Mouse (Mus musculus) layer of hippocampus, adult 2 months (tissue): ENCODE measurements around the gene Fhad1. TPM values are rescaled to one million over a fixed set of nuclear protein-coding genes. Genes with fewer than 3 reads are reported as not detected.

Source experiments
- DNase-seq, 2 experiments: peaks; one replicate each; pipeline ENCODE4 v3.0.0; 2022; ENCODE audit warnings: low spot score in 2 of 2
- H3K27ac ChIP-seq: fragments of 200-600 bp; 2 replicates; pipeline ENCODE4 v1.8.1; 2022
- H3K4me3 ChIP-seq: fragments of 200-600 bp; 2 replicates; pipeline ENCODE4 v1.8.1; 2022; ENCODE audit warnings: mild to moderate bottlenecking
- CTCF ChIP-seq: fragments of 200-600 bp; conservative IDR thresholded peaks from 2 replicates; pipeline ENCODE4 v1.8.1; 2022; ENCODE audit warnings: antibody characterized with exemption, mild to moderate bottlenecking, moderate library complexity
- total RNA-seq, 2 experiments: library from RNA; stranded (reverse); gene quantifications; 2 replicates each; pipeline ENCODE4 v1.2.3; 2021

Fhad1 gene
- total RNA-seq, 2 experiments from 2014 or later = 8.8 to 13.0 TPM

GRCm38 (mm10) chr4:141957740-141958139 is 57.1 kb downstream of the Fhad1 start:
- DNase-seq = peak in 1 of 2 experiments; percentile 10
- no peak overlapping the region for H3K4me3 ChIP-seq
- H3K27ac ChIP-seq = no peak overlapping the region
- TF ChIP-seq CTCF = no peak

- Histone ChIP-seq H3K27ac (no peak overlapping the region), H3K4me3 (no peak overlapping the region)
- DNase-seq = peak in 1 of 2 experiments; percentile 4
- no peak for TF ChIP-seq CTCF
Observed at GRCm38 (mm10) chr4:141956931-141957330, 58.0 kb downstream of the Fhad1 start.

- Histone ChIP-seq H3K27ac (no peak overlapping the region), H3K4me3 (no peak overlapping the region)
- TF ChIP-seq CTCF = no peak
- peak; percentile 10 to 38 for DNase-seq
Observed at GRCm38 (mm10) chr4:141954770-141955720, 59.8 kb downstream of the Fhad1 start.

GRCm38 (mm10) chr4:141953859-141954258 is 61.0 kb downstream of the Fhad1 start:
- Histone ChIP-seq H3K4me3 (no peak overlapping the region), H3K27ac (no peak overlapping the region)
- DNase-seq = peak in 1 of 2 experiments; percentile 7
- TF ChIP-seq CTCF = no peak

GRCm38 (mm10) chr4:141953291-141953690 is 61.6 kb downstream of the Fhad1 start:
- no peak for TF ChIP-seq CTCF
- Histone ChIP-seq H3K27ac (peak overlapping the region; percentile 78; the same call in 1 of the 2 replicates), H3K4me3 (no peak overlapping the region)
- DNase-seq = peak in 1 of 2 experiments; percentile 6

GRCm38 (mm10) chr4:141952824-141953223 is 62.1 kb downstream of the Fhad1 start:
- TF ChIP-seq CTCF = no peak
- H3K27ac ChIP-seq = peak overlapping the region; percentile 78; the same call in 1 of the 2 replicates
- H3K4me3 ChIP-seq = no peak overlapping the region
- DNase-seq = peak in 1 of 2 experiments; percentile 8

GRCm38 (mm10) chr4:141952114-141952513 is 62.8 kb downstream of the Fhad1 start:
- DNase-seq = peak; percentile 44 to 67
- peak overlapping the region; percentile 78; the same call in 1 of the 2 replicates for H3K27ac ChIP-seq
- H3K4me3 ChIP-seq = no peak overlapping the region
- TF ChIP-seq CTCF = no peak

GRCm38 (mm10) chr4:141949436-141949835 is 65.4 kb downstream of the Fhad1 start:
- TF ChIP-seq CTCF = no peak
- Histone ChIP-seq H3K4me3 (no peak overlapping the region), H3K27ac (peak overlapping the region; percentile 23; the same call in 1 of the 2 replicates)
- no peak for DNase-seq

GRCm38 (mm10) chr4:141948822-141949221 is 66.1 kb downstream of the Fhad1 start:
- DNase-seq = no peak
- TF ChIP-seq CTCF = no peak

GRCm38 (mm10) chr4:141942403-141942802 is 72.5 kb downstream of the Fhad1 start:
- DNase-seq = no peak
- no peak for TF ChIP-seq CTCF
- H3K4me3 ChIP-seq = no peak overlapping the region
- H3K27ac ChIP-seq = peak overlapping the region; percentile 77; the same call in 1 of the 2 replicates

More at GRCm38 (mm10) chr4:141948822-141949221, 66.1 kb downstream of the Fhad1 start:
- Histone ChIP-seq H3K4me3 (no peak overlapping the region), H3K27ac (0 out of 2 replicates have a peak overlapping the region, but pooled peaks have one; percentile 23)

- DNase-seq = no peak
- Histone ChIP-seq H3K27ac (peak overlapping the region; percentile 77), H3K4me3 (no peak overlapping the region)
- TF ChIP-seq CTCF = no peak
Observed at GRCm38 (mm10) chr4:141941289-141941688, 73.6 kb downstream of the Fhad1 start.

GRCm38 (mm10) chr4:141938535-141938934 is 76.3 kb downstream of the Fhad1 start:
- TF ChIP-seq CTCF = peak; percentile 56

GRCm38 (mm10) chr4:141932785-141933574 is 81.9 kb downstream of the Fhad1 start:
- TF ChIP-seq CTCF = no peak
- no peak for DNase-seq
- Histone ChIP-seq H3K27ac (no peak overlapping the region), H3K4me3 (no peak overlapping the region)

More at GRCm38 (mm10) chr4:141938535-141938934, 76.3 kb downstream of the Fhad1 start:
- no peak for DNase-seq
- H3K4me3 ChIP-seq = no peak overlapping the region
- H3K27ac ChIP-seq = no peak overlapping the region
